Mouse (Mus musculus): ENCODE measurements around the gene Atrx. TPM values are rescaled to one million over a fixed set of nuclear protein-coding genes. Genes with fewer than 3 reads are reported as not detected.

Atrx gene
- polyA plus RNA-seq, 2 experiments, result 16.7 to 30.1 TPM

GRCm38 (mm10) chrX:105937736-105938135, 8.5 kb upstream of the Atrx start:
- H3K4me3 ChIP-seq (ENCODE audit: insufficient read depth in 1 of 2, low read depth in 2 of 2, low read length in 2 of 2), result no peak overlapping the region
- 46% methylated on average over 2 of the region's 2 CpGs for WGBS (ENCODE audit: insufficient replicate concordance)
- H3K9ac ChIP-seq (replicated peaks), result no peak overlapping the region
- no peaks in the 10 kb centered on the region for H3K27me3 ChIP-seq (ENCODE audit: control insufficient read depth, insufficient read depth, low read length)
- no peak overlapping the region for H3K27ac ChIP-seq
- DNase-seq (ENCODE audit: low read depth in 3 of 3, low spot score in 3 of 3) (no peak), ATAC-seq (ENCODE audit: insufficient read depth) (no peak)
- no peaks in the 10 kb centered on the region for H3K9me3 ChIP-seq (ENCODE audit: control insufficient read depth, low read length)
- no peak overlapping the region for H3K4me2 ChIP-seq (ENCODE audit: low read depth)
- H3K4me1 ChIP-seq (replicated peaks; ENCODE audit: control insufficient read depth in 2 of 2, insufficient read depth in 2 of 2, low read length in 1 of 2), result no peaks in the 10 kb centered on the region
- no peak for TF ChIP-seq CTCF (IDR thresholded peaks at IDR 0.05; ENCODE audit: low read depth)
- no peak for TF ChIP-seq EP300 (IDR thresholded peaks at IDR 0.05; ENCODE audit: low read depth)
- no peaks in the 10 kb centered on the region for H3K36me3 ChIP-seq (replicated peaks; ENCODE audit: control insufficient read depth, insufficient read depth, low read depth)

- H3K27me3 ChIP-seq (ENCODE audit: control insufficient read depth, insufficient read depth, low read length), result no peaks in the 10 kb centered on the region
- no peak overlapping the region for H3K4me2 ChIP-seq (ENCODE audit: low read depth)
- no peaks in the 10 kb centered on the region for H3K9me3 ChIP-seq (ENCODE audit: control insufficient read depth, low read length)
- no peaks in the 10 kb centered on the region for H3K36me3 ChIP-seq (replicated peaks; ENCODE audit: control insufficient read depth, insufficient read depth, low read depth)
- no peak for DNase-seq (ENCODE audit: low read depth in 3 of 3, low spot score in 3 of 3)
- H3K4me3 ChIP-seq (ENCODE audit: insufficient read depth in 1 of 2, low read depth in 2 of 2, low read length in 2 of 2), result no peak overlapping the region
- TF ChIP-seq EP300 (IDR thresholded peaks at IDR 0.05; ENCODE audit: low read depth) (no peak), CTCF (IDR thresholded peaks at IDR 0.05; ENCODE audit: low read depth) (no peak)
- no peak overlapping the region for H3K9ac ChIP-seq (replicated peaks)
- H3K4me1 ChIP-seq (replicated peaks; ENCODE audit: control insufficient read depth in 2 of 2, insufficient read depth in 2 of 2, low read length in 1 of 2), result peaks cover 0 to 5% of the 10 kb centered on the region in 2 experiments; a peak in 2 of 4 replicates
- 57% methylated on average over 5 of the region's 5 CpGs for WGBS (ENCODE audit: insufficient replicate concordance)
- no peak overlapping the region for H3K27ac ChIP-seq
- ATAC-seq (ENCODE audit: insufficient read depth), result no peak
Observed at GRCm38 (mm10) chrX:105934341-105934740, 5.1 kb upstream of the Atrx start.

- DNase-seq (ENCODE audit: low read depth in 3 of 3, low spot score in 3 of 3), result no peak
- WGBS (ENCODE audit: insufficient replicate concordance), result 22% methylated on average over 8 of the region's 8 CpGs
- H3K27me3 ChIP-seq (ENCODE audit: control insufficient read depth, insufficient read depth, low read length), result no peaks in the 10 kb centered on the region
- TF ChIP-seq EP300 (IDR thresholded peaks at IDR 0.05; ENCODE audit: low read depth) (no peak), CTCF (IDR thresholded peaks at IDR 0.05; ENCODE audit: low read depth) (no peak)
- no peaks in the 10 kb centered on the region for H3K36me3 ChIP-seq (replicated peaks; ENCODE audit: control insufficient read depth, insufficient read depth, low read depth)
- peak overlapping the region; percentile 85 to 94 for H3K4me3 ChIP-seq (ENCODE audit: insufficient read depth in 1 of 2, low read depth in 2 of 2, low read length in 2 of 2)
- peaks cover 0 to 14% of the 10 kb centered on the region in 2 experiments; a peak in 2 of 4 replicates for H3K4me1 ChIP-seq (replicated peaks; ENCODE audit: control insufficient read depth in 2 of 2, insufficient read depth in 2 of 2, low read length in 1 of 2)
- ATAC-seq (ENCODE audit: insufficient read depth), result peak; percentile 23; the same call in 1 of the 2 replicates
- H3K9ac ChIP-seq (replicated peaks), result no peak overlapping the region
- H3K9me3 ChIP-seq (ENCODE audit: control insufficient read depth, low read length), result no peaks in the 10 kb centered on the region
- no peak overlapping the region for H3K27ac ChIP-seq
- H3K4me2 ChIP-seq (ENCODE audit: low read depth), result peak overlapping the region; percentile 70
Observed at GRCm38 (mm10) chrX:105929478-105930038, 355 bp upstream of the Atrx start.

GRCm38 (mm10) chrX:105927941-105928860, 1.0 kb downstream of the Atrx start:
- Histone ChIP-seq H3K27ac (peak overlapping the region; percentile 24; the same call in 1 of the 2 replicates), H3K4me1 (replicated peaks; ENCODE audit: control insufficient read depth in 2 of 2, insufficient read depth in 2 of 2, low read length in 1 of 2) (peaks cover 0 to 14% of the 10 kb centered on the region in 2 experiments; a peak in 2 of 4 replicates), H3K4me3 (ENCODE audit: insufficient read depth in 1 of 2, low read depth in 2 of 2, low read length in 2 of 2) (peak overlapping the region; percentile 85 to 94), H3K4me2 (ENCODE audit: low read depth) (peak overlapping the region; percentile 70), H3K36me3 (replicated peaks; ENCODE audit: control insufficient read depth, insufficient read depth, low read depth) (no peaks in the 10 kb centered on the region), H3K9me3 (ENCODE audit: control insufficient read depth, low read length) (no peaks in the 10 kb centered on the region), H3K9ac (replicated peaks) (peak overlapping the region; percentile 88), H3K27me3 (ENCODE audit: control insufficient read depth, insufficient read depth, low read length) (no peaks in the 10 kb centered on the region)
- ATAC-seq (ENCODE audit: insufficient read depth) (peak; percentile 46), DNase-seq (ENCODE audit: low read depth in 3 of 3, low spot score in 3 of 3) (no peak)
- WGBS (ENCODE audit: insufficient replicate concordance), result 22% methylated on average over 55 of the region's 69 CpGs
- TF ChIP-seq CTCF (IDR thresholded peaks at IDR 0.05; ENCODE audit: low read depth), result no peak
- no peak for TF ChIP-seq EP300 (IDR thresholded peaks at IDR 0.05; ENCODE audit: low read depth)

Measured in liver, embryonic 14.5 days (tissue).